Mouse (Mus musculus) kidney, embryonic 14.5 days (tissue): ENCODE results near the gene Dr1. TPM values are rescaled to one million over a fixed set of nuclear protein-coding genes. Genes with fewer than 3 reads are reported as not detected.

Experiments
- polyA plus RNA-seq: library from polyadenylated mRNA; unstranded; fragments of >200 nt; fragmentation: Nextera tagmentation; extraction: Ambion mirVana; gene quantifications from 2 replicates; pipeline ENCODE4 v1.2.1, GENCODE M21; 2014

Gene Dr1
- polyA plus RNA-seq, 1 experiment from 2014 or later = 49.9 TPM

Other genes with a start within 250 kb of the Dr1 start
- 88.3 and 103 TPM in 2 replicates for gene Mtf2, start 203.2 kb upstream of the Dr1 start, polyA plus RNA-seq
- 40.1 and 43.2 TPM in 2 replicates for gene Tmed5, start 136.3 kb upstream of the Dr1 start, polyA plus RNA-seq
- gene Ccdc18, start 136.0 kb upstream of the Dr1 start, polyA plus RNA-seq = 10.7 and 12.5 TPM in 2 replicates
- gene Pigg, start 43.7 kb downstream of the Dr1 start, polyA plus RNA-seq = 2.5 and 3.1 TPM in 2 replicates
- gene Gm42517, start 99.0 kb downstream of the Dr1 start, polyA plus RNA-seq = not detected in 2 replicates
- 0.23 and 0.27 TPM in 2 replicates for gene Pde6b, start 119.5 kb downstream of the Dr1 start, polyA plus RNA-seq
- gene Atp5k, start 165.6 kb downstream of the Dr1 start, polyA plus RNA-seq = 398 and 564 TPM in 2 replicates
- gene Mfsd7a, start 180.0 kb downstream of the Dr1 start, polyA plus RNA-seq = 0.30 and 0.40 TPM in 2 replicates
- 17.2 and 28.2 TPM in 2 replicates for gene Pcgf3, start 192.3 kb downstream of the Dr1 start, polyA plus RNA-seq